Mouse (Mus musculus) embryonic fibroblast, embryonic 13.5 days (primary cell): ENCODE measurements around the gene Trpv4.

ENCODE experiments used
- CTCF ChIP-seq: IDR thresholded peaks from 2 replicates; pipeline ENCODE4 v1.5.1; 2011; ENCODE audit warnings: mild to moderate bottlenecking, control low read depth, low read length, moderate library complexity, borderline replicate concordance; ENCODE audit not compliant: insufficient read depth
- POLR2A ChIP-seq: IDR thresholded peaks from 2 replicates; pipeline ENCODE4 v1.6.1; 2011; ENCODE audit warnings: low read depth, mild to moderate bottlenecking, control low read depth, low read length, moderate library complexity

DNA sequence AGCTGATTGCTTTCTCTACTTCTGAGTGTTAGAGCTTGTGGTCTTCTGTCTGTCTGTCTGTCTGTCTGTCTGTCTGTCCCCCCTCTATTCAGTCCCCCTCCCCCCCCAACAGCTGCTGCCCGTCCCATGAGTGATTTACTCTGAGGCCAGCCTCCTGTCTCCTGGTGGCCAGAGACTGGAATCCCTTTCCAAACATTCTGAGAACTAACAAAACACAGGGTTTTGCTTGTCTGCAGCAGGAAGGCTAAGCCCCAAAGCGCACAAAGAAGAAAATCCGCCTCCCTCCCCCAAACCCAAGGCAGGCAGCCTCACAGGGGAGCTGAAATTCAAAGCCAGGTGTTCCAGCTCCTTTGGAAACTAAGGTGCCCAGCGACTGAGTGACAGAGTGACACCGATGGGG, 72.5 kb downstream of the Trpv4 start:
- no peak for TF ChIP-seq POLR2A
- TF ChIP-seq CTCF, result no peak
